Mouse (Mus musculus) heart, postnatal 0 days (tissue): Measurements from ENCODE around the gene Phf1.

ENCODE experiments used
- CTCF ChIP-seq: IDR thresholded peaks from 2 replicates; pipeline ENCODE4 v1.5.1; 2016; ENCODE audit warnings: antibody characterized with exemption, control low read depth, low read depth
- EP300 ChIP-seq: IDR thresholded peaks from 2 replicates; pipeline ENCODE4 v1.6.1; 2016; ENCODE audit warnings: antibody characterized with exemption, low read depth

DNA sequence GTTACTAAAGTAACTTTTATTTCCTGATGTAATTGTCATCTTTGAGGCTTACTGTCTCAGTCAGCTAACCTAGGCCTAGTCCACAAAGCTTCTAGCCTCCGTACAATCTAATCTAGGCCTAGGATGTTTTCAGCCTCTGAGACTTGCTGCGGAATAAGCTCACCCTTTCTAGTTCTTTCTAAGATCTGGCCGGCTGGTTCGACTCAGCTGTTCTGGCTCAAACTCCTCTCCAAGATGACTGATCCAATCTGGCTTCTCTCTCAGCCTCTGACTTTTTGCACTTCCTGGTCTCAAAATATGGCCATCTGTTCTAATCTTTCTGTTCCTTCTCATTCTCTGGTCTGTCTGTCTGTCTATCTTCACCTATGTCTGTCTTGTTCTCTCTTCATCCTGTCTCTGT is 50.5 kb downstream of the Phf1 start:
- no peak for TF ChIP-seq CTCF
- TF ChIP-seq EP300, result no peak
